Mouse (Mus musculus): Measurements from ENCODE around the gene Eomes.
A peak's percentile ranks its signal among the peaks of the same experiment; 100 is the strongest.

Eomes gene

GRCm38 (mm10) chr9:118488138-118488895 is 10.3 kb downstream of the Eomes start:
- DNase-seq, result peak; percentile 64 to 76

- DNase-seq, result no peak
Observed at GRCm38 (mm10) chr9:118488896-118489578, 11.0 kb downstream of the Eomes start.

- DNase-seq, result peak; percentile 79 to 83
Observed at GRCm38 (mm10) chr9:118489579-118490019, 11.6 kb downstream of the Eomes start.

GRCm38 (mm10) chr9:118491195-118491594 is 13.2 kb downstream of the Eomes start:
- DNase-seq, result no peak

GRCm38 (mm10) chr9:118492932-118493698 is 15.1 kb downstream of the Eomes start:
- no peak for DNase-seq

GRCm38 (mm10) chr9:118494106-118494505 is 16.1 kb downstream of the Eomes start:
- no peak for DNase-seq

GRCm38 (mm10) chr9:118495933-118496332 is 17.9 kb downstream of the Eomes start:
- DNase-seq, result no peak

- DNase-seq, result no peak
Observed at GRCm38 (mm10) chr9:118496952-118497351, 18.9 kb downstream of the Eomes start.

GRCm38 (mm10) chr9:118498061-118498460 is 20.0 kb downstream of the Eomes start:
- no peak for DNase-seq

- DNase-seq, result no peak
Observed at GRCm38 (mm10) chr9:118500963-118501362, 23.0 kb downstream of the Eomes start.

- no peak for DNase-seq
Observed at GRCm38 (mm10) chr9:118504656-118505055, 26.6 kb downstream of the Eomes start.

- DNase-seq, result peak; percentile 97
Observed at GRCm38 (mm10) chr9:118506020-118506403, 28.0 kb downstream of the Eomes start, which contains the start of gene Golga4. Golga4 (plus strand) TSS chr9:118506267.

GRCm38 (mm10) chr9:118506404-118507231 is 28.6 kb downstream of the Eomes start:
- peak; percentile 28 to 37 for DNase-seq

- DNase-seq, result no peak
Observed at GRCm38 (mm10) chr9:118507552-118507951, 29.5 kb downstream of the Eomes start.

GRCm38 (mm10) chr9:118508601-118509000 is 30.6 kb downstream of the Eomes start:
- DNase-seq, result no peak

GRCm38 (mm10) chr9:118510941-118511690 is 33.1 kb downstream of the Eomes start:
- DNase-seq, result no peak

GRCm38 (mm10) chr9:118512681-118513233 is 34.7 kb downstream of the Eomes start:
- DNase-seq, result no peak

- no peak for DNase-seq
Observed at GRCm38 (mm10) chr9:118515476-118515875, 37.5 kb downstream of the Eomes start.

GRCm38 (mm10) chr9:118516162-118516561 is 38.1 kb downstream of the Eomes start:
- no peak for DNase-seq

GRCm38 (mm10) chr9:118517619-118518018 is 39.6 kb downstream of the Eomes start:
- no peak for DNase-seq

- DNase-seq, result no peak
Observed at GRCm38 (mm10) chr9:118519101-118519500, 41.1 kb downstream of the Eomes start.
